Mouse (Mus musculus) right cerebral cortex, postnatal 36 days (tissue): ENCODE measurements around the gene Cdkn1a.
"Not testable (repeated sequence)": the region's sequence is repeated elsewhere in the genome, so short reads cannot be mapped to it uniquely, and the experiment has no call there.

Source experiments
- DNase-seq, 2 experiments: peaks; one replicate each; pipeline ENCODE4 v3.0.0; 2022; ENCODE audit warnings: low spot score in 2 of 2, mixed read lengths in 1 of 2

Cdkn1a gene

DNA sequence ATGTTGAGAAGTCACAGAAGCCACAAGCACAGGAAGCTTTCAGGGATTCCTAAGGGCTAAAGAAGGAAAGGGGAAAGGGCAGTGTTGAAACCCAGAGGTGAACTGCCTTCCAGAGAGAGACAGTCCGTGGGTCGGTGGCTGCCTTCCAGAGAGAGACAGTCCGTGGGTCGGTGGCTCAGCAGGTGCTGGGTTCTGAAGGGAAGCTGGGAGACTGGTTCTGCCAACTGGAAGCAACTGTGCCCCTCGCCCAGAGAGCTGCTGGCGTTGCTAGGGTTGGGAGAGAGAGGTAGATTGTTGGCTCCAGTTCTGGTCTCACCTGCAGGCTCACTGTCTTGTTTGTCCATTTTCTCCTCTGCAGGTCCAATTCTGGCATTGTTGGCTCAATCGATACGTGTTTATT, 32.3 kb upstream of the Cdkn1a start:
- DNase-seq, result no peak

DNA sequence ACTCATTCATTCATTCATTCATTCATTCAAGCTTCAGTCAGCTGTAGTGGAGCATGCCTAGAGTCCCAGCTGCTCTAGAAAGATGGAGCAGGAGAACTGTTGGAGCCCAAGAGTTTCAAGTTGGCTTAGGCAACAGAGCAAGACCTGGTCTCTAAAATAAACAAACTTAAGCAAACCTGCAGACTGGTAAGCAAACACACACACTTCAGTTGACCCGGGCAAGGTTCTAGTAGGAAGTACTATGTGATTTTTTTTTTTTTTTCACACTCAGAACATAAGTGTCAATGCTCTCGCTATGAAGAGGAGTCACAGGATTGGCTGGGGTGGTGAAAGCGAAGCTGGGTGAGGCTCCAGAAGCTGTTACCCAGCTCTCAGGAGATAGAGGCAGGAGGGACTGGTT, 31.2 kb upstream of the Cdkn1a start:
- DNase-seq, result no peak

DNA sequence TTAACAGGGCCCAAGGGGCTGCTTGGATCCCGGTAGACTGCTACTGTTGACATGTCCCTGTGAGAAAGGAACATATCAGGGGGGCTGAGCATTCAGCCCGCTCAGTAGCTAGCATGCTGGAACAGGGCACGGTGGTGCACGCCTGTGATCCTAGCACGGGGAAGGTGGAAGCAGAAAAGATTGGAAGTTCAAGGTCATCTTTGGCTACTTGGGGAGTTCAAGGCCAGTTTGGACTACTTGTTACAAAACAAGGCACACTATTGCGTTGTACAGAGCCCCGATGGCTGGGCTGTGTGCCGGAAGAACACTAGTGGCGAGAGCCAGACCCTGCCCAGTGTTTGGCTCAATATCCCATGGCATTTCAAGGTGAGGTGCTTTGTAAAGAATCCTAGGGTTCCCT, 29.8 kb upstream of the Cdkn1a start:
- no peak for DNase-seq

DNA sequence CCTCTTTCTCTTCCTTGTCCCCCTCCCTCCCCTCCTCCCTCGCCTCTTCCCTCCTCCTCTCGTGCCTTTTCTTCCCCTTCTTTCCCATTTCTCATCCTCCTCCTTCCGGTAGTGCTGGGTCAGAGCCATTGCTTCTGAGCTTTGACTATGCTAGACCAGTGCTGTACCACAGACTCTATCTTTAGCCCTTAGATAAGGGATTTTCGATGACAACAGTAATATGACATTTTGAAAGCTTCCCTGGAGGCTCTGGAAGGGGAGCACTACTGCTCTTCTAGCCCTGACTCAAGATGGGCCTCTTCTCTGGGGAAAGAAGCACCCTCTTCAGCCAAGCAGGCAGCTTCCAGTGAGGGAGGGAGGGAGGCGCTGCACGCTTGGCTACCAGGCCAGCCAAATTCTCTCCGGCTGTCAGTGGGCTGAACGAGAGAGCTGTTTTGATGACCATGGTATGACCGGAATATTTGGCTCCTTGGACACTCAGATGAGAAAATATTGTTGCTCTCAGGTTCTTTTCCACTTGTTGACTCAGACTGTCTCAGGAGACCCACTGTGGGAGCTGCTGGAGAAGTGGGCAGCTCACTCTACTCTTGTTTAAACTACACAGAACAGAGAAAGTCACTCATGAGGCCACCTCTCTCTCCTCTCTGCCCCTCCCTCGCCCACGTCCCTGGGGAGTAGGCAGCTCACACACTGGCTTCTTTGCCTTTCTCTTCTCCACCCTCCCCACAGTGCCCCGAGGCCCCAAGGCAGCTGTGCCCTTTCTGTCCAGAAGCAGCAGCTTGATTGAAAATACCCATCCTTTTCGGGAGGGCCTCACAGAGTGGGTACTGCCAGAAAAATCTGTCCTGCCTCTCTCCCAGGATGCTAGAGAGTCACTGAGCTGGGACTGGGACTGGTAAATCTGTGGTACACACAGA, 28.4 kb upstream of the Cdkn1a start:
- no peak for DNase-seq

DNA sequence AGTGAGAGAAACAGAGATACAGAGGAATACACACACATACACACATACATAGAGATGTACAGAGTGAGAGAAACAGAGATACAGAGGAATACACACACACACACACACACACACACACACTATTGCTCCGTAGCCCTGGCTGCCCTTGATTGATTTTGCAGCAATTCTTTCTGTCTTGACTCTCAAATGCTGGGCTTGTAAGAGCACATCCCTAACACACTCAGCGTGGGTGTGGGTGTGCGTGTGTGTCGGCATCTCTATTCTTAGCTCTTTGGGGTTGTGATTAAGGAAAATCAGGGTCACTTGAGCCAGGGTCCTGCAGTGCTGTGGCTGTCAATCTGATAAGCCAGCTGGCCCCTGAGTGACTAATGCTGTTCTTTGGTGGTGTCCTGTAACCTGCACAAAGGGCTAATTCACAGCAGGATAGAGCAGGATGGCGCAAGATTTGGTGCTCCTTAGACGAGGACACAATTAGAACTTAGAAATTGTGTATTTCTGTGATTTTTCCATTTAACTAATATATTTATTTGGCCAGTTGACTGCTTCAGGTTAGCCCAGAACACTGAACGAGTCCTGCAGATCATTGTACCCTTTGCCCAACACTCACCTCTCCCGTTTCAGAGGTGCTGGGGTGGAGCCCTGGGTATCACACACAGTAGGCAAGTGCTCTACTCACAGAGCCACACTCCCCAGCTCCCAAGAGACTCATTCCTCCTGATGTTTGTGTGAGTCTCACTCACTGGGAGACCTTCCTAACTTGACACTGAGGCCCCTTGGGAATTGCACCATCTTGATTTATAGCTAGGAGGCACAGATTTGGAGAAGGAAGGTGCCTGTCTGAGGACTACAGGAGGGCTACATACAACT, 27.4 kb upstream of the Cdkn1a start:
- DNase-seq, result no peak

DNA sequence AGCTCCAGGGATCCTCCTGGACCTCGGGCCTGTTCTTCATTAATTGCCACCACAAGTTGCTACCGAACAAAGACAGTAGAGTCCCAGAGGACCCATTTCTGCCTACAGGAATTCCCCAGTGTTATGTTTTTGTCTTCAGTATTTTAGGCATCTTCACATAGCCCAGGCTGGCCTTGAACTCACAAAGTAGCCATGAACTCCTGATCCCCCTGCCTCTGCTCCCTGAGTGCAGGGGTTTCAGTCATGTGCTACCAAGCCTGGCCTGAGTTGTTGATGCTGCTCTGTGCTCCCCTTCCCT, 26.8 kb upstream of the Cdkn1a start:
- no peak for DNase-seq

DNA sequence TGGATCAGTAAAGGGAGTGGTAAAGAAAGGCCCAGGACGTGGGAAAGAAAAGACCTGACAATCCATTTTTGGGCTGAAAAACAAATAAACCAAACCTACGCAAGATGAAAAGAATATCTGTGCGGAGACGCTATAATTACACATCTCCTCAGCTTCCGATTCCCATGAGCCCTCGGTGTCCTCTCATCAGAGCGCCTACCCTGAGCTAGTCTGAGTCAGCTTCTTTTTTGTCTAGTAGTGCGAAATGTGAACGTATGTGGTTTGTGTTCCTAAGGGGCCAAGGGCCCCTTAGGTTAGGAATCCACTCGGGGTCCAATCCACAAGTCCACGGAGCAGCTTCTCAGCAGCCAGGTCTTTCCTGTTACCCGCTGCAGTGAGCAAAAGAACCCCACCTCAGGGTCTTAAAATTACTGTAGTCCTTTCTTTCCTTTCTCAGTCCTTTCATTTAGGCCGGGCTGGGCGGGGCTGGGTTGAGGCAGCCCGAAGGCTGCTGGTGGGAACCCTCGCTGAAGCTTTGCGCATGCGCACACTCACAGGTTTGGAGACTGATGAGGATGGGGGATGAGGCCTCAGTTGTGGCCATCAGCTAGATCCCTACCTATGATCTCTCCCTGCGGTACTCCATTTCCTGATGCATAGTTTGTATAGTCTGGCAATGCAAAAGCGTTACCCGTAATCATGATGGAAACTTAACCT, 25.4 kb upstream of the Cdkn1a start:
- DNase-seq, result no peak

DNA sequence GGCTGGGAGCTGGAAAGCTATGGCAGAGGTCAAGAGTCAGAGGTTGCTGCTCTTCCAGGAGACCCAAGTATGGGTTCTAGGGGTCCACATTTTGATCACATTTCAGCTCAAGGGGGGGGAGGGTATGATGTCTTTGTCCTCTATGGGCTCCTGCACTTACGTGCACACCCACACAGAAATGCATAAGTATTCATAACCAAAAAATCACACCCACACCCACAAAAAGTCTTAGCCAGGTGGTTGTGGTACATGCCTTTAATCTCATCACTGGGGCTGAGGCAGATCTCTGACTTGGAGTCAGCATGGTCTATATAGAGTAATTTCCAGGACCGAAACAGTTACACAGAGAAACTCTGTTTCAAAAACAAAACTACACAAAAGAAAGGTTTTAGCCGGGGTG, 24.8 kb upstream of the Cdkn1a start:
- DNase-seq, result no peak

DNA sequence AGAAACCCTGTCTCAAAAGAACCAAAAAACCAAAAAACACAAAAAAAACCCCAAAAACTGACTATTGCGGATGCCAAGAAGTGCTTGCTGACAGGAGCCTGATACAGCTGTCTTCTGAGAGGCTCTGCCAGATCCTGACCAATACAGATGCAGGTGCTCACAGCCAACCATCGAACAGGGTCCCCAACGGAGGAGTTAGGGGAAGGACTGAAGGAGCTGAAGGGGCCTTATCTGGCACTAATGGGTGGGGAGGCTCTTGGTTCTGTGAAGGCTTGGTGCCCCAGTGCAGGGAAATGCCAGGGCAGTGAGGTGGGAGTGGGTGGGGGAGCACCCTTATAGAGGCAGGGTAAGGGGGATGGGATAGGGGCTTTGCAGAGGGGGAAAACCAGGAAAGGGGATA, 23.4 kb upstream of the Cdkn1a start:
- not testable (repeated sequence) for DNase-seq

DNA sequence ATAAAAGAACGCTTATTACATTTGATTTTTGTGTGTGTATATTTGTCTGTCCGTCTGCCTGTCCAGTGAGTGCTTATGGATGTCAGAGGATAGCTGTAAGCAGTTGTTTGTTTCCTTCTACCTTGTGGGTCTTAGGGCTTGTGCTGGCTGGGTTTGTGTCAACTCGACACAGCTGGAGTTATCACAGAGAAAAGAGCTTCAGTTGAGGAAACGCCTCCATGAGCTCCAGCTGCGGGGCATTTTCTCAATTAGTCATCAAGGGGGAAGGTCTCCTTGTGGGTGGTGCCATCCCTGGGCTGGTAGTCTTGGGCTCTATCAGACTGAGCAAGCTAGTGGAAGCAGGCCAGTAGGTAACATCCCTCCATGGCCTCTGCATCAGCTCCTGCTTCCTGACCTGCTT, 22.9 kb upstream of the Cdkn1a start:
- DNase-seq, result no peak

DNA sequence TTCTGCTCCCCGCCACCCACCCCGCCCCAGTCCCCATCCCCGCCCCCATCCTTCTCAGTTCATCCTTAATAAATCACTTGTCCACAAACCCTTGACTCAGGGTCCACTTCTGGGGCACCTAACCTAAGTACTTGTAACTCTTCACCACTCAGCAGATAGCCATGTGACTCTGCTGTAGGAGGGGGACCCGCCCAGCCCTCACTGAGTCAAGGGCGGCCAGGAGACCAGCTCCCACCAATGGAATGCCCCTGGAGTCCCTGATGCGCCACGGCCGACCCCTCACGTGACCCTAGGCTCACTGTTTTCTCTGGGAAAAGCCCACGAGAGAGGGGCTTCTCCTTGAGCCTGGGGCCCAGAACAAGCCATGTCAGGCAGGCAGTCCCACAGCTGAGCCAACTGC, 21.7 kb upstream of the Cdkn1a start:
- no peak for DNase-seq

DNA sequence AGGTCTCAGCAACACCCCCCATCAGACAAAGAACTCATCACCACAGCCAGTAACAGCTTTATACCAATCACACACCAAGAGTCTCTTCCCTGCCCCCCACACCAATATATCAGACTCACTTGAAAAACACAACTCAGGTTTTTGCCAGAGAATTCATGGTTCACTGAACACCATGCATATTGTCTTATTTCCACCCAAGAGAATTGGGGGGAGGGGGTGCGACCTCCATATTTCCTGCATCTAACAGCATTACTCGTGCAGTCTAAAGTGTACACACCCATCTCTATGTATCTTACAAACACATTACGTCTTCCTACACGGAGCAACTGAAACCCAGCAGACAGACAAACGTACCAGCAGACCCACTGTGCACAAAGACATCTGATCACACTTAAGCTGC, 19.0 kb upstream of the Cdkn1a start:
- no peak for DNase-seq

DNA sequence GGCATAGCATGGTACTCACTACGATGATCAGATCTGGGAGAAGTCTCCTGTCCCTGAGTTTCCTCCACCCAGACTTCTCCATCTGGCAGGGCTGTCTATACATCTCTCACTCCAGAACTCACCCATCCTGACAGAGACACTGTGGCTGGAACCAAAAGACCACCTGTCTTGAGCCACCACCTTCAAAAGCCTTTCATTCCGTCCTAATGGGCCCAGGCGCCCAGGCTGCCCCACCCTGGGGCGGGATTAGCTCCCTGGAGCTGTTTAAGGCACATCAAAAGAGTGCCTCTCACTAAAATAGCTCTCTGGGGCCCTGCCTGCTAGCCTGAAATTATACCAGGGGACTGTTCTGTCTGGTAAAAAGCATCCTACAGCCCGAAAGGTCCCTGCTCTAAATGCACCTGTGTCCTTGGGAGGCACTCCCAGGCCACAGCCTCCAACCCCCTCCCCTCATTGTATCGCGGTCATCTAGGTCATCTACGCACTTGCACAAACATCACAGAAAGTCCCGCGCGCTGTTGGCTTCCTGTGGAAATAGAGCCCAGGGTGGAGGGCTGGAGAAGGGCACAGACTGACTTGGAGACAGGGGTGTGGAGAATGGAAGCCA, 18.0 kb upstream of the Cdkn1a start:
- no peak for DNase-seq

DNA sequence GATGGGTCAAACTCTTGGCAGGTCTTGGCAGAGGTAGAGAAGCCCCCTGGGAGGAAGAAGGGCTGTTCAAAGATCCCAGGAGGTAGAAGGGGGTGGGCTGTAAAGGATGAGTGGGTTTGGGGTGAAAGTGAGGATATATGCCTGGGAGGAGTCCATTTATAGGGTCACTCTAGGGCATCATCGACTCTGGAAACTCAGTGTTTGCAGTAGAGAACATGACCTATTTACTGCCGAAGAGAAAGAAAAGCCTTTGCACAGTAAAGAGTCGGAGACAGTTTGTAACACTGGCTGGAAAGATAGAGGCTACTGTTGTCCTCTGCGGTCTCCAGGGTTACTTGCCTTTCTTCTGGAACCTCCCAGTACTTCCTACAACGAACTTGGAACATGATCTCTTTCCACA, 17.5 kb upstream of the Cdkn1a start:
- DNase-seq, result no peak

DNA sequence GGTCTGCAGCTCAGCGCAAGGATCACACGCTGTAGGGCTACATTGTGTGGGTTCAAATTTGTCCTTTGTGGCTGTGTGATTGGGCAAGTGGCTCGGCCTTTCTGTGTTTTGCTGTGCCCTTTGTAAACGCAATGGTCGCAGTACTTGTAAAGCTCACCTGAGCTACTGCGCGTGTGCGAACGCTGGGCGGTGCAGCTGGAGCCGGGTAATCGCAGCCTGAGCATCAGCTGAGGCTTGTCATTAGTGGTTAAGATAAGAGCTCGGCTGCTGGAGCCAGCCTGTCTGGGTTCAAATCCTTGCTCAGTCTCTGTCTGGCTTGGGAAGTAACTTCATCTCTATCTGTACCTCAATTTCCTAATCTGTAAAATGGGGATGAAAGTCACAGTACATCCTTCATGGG, 16.7 kb upstream of the Cdkn1a start:
- no peak for DNase-seq

DNA sequence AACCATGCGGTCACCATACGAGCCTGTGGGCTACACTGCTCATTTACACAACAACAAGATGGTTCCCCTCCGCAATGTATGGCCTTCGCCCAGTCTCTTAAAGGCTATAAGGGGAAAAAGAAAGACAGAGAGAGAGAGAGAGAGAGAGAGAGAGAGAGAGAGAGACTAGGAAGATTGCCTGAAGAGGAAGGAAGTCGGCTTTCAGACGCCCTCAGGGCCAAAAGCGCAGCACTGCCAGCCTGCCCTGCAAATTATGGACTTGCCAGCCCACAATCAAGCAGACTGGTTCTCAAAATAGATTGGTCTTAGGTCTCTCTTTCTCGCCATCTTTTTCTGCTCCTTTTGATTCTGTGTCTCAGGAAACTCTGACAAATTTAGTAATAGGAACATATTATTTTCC, 14.5 kb upstream of the Cdkn1a start:
- DNase-seq, result no peak

DNA sequence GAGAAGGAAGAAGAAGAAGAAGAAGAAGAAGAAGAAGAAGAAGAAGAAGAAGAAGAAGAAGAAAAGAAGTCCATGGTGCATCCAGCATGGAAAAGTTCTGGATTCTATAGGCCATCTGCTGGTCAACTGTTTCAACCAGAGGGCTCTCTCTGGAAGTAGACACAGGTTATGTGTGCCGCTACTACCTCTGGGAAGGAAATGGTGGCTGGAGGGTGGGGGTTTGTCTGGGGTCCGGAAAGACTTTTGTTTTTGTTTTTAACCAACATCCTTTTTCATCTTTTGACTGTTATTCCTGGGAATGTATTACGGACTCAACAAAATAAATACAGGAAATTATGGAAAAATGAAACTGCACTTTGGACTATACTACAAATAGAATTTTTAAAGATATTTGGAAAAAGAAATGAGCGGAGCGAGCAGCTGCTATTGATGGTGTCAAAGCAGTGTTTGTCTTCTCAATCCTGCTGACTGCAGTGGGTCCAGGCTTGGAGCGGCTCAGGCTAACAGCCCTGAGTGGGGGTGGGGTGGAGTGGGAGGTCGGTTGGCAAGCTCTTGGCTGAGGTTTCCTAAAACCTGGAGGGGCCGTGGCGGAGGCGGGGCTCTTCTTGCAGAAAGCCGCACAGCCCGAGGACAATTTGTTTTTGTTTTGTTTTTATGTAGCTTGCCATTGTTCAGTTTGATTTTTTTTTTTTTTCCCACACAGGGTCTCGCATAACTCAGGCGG, 12.8 kb upstream of the Cdkn1a start:
- DNase-seq, result peak; percentile 36 to 46

DNA sequence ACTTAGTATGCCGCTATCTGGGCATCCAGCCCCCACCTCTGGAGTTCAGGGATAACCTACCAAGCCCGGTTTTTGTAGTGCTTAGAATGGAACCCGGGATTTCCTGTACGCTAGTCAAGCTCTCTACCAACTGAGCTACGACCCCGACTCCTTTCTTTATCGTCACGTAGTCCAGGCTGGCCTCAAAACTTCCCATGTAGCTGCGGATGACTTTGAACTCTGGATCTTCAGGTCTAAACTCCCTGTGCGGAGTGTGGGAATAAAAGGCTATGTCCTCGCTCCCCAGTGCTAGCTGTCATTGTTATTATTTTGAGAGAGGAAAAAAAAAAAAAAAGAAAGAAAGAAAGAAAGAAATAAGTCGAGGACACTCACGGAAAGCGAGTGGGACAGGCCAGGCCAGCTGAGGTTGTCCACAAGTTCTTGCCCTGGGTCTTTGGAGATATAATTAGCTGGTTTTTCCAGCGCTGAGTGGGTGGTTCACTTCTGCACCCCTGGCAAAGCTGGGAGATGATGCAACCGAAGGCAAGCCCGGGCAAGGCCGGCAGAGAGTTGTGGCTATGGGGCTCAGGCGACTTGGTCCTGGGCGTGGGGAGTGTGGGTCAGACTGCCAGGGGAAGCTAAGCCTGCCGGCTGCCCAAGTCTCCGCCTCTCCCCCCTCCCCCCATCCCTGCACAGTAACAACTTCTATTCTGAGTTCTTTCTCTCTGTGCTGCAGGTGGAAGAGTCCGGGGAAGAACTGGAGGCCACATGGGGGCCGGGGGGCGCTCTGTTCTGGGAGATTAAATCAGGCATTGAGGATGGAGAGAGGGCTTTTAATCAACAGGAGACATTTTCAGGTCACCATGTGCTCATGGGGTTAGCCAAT, 12.0 kb upstream of the Cdkn1a start:
- DNase-seq, result no peak

DNA sequence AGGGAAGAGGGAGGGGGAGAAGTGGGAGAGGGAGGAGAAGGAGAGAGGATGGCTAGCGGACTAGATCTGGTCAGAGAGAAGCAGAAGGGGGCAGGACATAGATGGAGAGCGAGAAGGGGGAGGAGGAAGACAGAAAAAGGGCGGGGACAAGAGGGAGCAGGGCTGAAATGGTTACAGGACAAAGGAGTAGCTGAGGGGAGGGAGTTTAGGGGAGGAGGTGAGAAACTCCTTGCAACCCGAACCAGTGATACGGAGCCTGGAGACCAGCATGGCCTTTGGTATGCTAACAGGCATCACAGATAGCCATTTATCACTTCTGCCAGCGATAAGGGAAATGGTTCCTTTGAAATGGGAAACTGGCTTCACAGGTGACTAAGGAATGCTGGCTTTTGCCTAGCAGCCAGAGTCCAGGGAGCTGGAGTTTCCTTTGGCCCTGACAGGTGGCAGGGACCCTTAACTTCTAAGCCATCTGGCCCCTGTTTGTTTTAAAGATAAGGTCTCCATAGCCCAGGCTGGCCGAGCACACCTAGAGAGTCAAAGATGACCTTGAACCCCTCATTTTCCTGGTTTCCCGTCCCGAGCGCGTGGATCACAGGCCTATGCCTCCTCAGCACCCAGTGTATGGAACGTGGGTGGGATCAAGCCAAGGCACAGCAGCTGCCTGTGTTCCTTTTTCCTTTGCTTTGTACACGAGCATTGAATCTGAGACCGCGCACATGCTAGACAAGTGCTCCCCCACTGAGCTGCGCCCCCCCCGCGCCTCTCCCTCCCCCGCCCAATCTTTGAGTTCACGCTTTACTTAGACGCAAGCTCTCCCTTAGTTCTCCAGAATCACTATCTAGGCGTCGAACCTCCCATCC, 9.8 kb upstream of the Cdkn1a start:
- DNase-seq, result no peak
